Mouse (Mus musculus): ENCODE measurements around the gene Gsdma.
A peak's percentile ranks its signal among the peaks of the same experiment; 100 is the strongest.
"Not testable (repeated sequence)": the region's sequence is repeated elsewhere in the genome, so short reads cannot be mapped to it uniquely, and the experiment has no call there.

Gsdma gene

GRCm38 (mm10) chr11:98711046-98711434, 46.9 kb downstream of the Gsdma start:
- DNase-seq = no peak

DNA sequence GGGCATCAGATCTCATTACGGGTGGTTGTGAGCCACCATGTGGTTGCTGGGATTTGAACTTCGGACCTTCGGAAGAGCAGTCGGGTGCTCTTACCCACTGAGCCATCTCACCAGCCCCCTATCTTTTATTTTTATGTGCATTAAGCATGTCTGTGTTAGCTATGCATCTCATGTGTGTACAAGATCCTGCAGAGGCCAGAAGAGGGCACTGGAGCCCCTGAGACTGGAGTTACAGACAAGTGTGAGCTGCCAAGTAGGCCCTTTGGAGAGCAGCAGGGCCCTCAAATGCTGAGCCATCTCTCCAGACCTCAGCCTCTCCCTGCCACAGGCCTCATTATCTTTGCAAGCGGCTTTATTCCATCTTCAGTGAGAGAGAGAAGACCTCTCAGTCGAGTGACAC, 47.9 kb downstream of the Gsdma start:
- DNase-seq = not testable (repeated sequence)

GRCm38 (mm10) chr11:98713703-98714102, 49.6 kb downstream of the Gsdma start:
- DNase-seq = no peak

DNA sequence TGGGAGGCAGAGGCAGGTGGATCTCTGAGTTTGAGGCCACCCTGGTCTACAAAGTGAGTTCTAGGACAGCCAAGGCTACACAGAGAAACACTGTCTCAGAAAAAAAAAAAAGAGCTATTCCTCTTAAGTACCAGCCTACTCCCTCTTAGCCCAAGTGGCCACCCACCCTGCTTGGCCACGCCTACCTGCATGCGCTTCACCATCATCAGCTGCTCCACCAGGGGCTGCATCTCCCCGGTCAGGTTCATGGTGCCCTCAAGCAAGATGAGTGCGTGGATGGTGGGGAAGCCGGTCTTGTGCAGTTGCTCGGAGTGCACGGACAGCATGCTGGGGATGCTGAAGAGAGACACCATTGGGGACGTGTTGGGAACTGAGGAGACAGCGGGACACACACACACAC, 51.8 kb downstream of the Gsdma start:
- no peak for DNase-seq

DNA sequence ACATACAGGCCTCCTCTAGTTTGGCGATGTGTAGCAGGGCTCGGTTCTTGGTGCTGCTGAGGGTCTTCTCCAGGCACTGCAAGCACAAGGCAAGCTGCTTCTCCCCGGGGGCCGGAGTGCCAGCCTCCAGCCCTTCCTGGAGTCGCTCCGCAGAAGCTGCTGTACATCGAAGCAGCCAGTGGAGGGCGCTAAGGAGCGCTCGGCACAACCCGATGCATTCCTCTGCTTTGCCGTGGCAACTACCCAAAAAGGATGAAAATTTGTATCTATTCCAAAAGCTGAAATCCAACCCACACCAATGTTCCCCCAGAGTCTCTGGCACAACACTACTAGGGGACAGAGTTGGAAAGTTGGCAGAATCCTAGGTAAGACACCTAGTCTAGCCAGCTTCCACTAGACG, 53.8 kb downstream of the Gsdma start:
- peak; percentile 54 to 68 for DNase-seq

DNA sequence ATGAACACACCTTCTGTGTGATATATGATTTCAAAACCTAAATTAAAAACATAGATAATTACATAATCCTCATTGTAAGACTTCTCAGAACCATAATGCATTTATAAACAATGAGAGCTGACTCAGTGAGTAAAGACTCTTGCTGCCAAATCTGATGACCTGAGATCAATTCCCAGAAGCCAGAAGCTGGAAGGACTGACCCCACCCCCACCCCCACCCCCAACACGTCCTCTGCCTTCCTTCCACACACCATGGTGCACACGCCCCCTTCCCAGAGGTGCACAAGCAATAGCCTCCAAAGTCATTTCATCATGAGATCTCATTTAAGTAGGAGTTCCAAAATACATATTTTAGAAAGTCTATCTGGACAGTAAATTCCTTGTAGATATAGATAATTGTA, 56.6 kb downstream of the Gsdma start:
- DNase-seq = no peak

- DNase-seq = peak; percentile 75 to 79
Measured at GRCm38 (mm10) chr11:98721458-98722226, 57.5 kb downstream of the Gsdma start.

- DNase-seq = no peak
Measured at GRCm38 (mm10) chr11:98723098-98723497, 58.9 kb downstream of the Gsdma start.

GRCm38 (mm10) chr11:98725926-98726506, 61.9 kb downstream of the Gsdma start:
- DNase-seq = peak; percentile 22 to 32

Data from kidney, adult 8-10 months (tissue).